Mouse (Mus musculus) heart, postnatal 0 days (tissue): Measurements from ENCODE around the gene Cadm2. TPM values are rescaled to one million over a fixed set of nuclear protein-coding genes. Genes with fewer than 3 reads are reported as not detected.

Source experiments
- ATAC-seq: fragments of 200-750 bp; cut with Nextera tagmentation; 2 replicates; pipeline ENCODE4 v1.8.0; 2017; ENCODE audit warnings: low read depth, moderate number of reproducible peaks, moderate library complexity; ENCODE audit not compliant: insufficient read depth
- DNase-seq: peaks from one replicate; pipeline ENCODE4 v3.0.0-alpha.2; 2016; ENCODE audit warnings: low spot score
- H3K27ac ChIP-seq: fragments of 300-500 bp; sonication (generic); 2 replicates; pipeline ENCODE4 v1.5.1; 2014; ENCODE audit warnings: low read depth, mild to moderate bottlenecking
- H3K27me3 ChIP-seq: fragments of 300-500 bp; sonication (generic); 2 replicates; pipeline ENCODE4 v1.6.1; 2014; ENCODE audit warnings: low read length, mixed read lengths; ENCODE audit not compliant: control insufficient read depth, insufficient read depth
- H3K36me3 ChIP-seq: fragments of 300-500 bp; sonication (generic); replicated peaks from 2 replicates; pipeline ENCODE4 v1.6.1; 2014; ENCODE audit warnings: low read length, mixed read lengths; ENCODE audit not compliant: control insufficient read depth, insufficient read depth
- H3K4me1 ChIP-seq: fragments of 300-500 bp; sonication (generic); 2 replicates; pipeline ENCODE4 v1.6.1; 2014; ENCODE audit warnings: antibody characterized with exemption; ENCODE audit not compliant: control insufficient read depth, insufficient read depth
- H3K4me2 ChIP-seq: fragments of 300-500 bp; sonication (generic); 2 replicates; pipeline ENCODE4 v1.6.1; 2014; ENCODE audit warnings: low read depth, mild to moderate bottlenecking, low read length, moderate library complexity
- H3K4me3 ChIP-seq: fragments of 300-500 bp; sonication (generic); 2 replicates; pipeline ENCODE4 v1.5.1; 2014; ENCODE audit warnings: low read depth, low read length
- H3K9ac ChIP-seq: fragments of 300-500 bp; sonication (generic); replicated peaks from 2 replicates; pipeline ENCODE4 v1.6.1; 2014; ENCODE audit warnings: low read depth, low read length, mixed read lengths
- H3K9me3 ChIP-seq: fragments of 300-500 bp; sonication (generic); replicated peaks from 2 replicates; pipeline ENCODE4 v1.6.1; 2016; ENCODE audit warnings: low read length; ENCODE audit not compliant: control insufficient read depth
- CTCF ChIP-seq: IDR thresholded peaks from 2 replicates; pipeline ENCODE4 v1.5.1; 2016; ENCODE audit warnings: antibody characterized with exemption, control low read depth, low read depth
- EP300 ChIP-seq: IDR thresholded peaks from 2 replicates; pipeline ENCODE4 v1.6.1; 2016; ENCODE audit warnings: antibody characterized with exemption, low read depth
- WGBS: fragments of 180-500 bp; shearing (Covaris S2); extraction: QIAGEN DNeasy Blood & Tissue Kit; methylation state at CpG from one replicate; pipeline ENCODE4 v1.1.7; 2014; 5-methylcytosine and 5-hydroxymethylcytosine counted together
- polyA plus RNA-seq: library from polyadenylated mRNA; unstranded; fragments of >200 nt; fragmentation: Nextera tagmentation; extraction: Ambion mirVana; gene quantifications from 2 replicates; pipeline ENCODE4 v1.2.1, GENCODE M21; 2015
- total RNA-seq: library from RNA; depleted of rRNA; stranded (reverse); fragments of >200 nt; gene quantifications from 2 replicates; pipeline ENCODE4 v1.2.3, GENCODE M21; 2014; ENCODE audit warnings: low replicate concordance

Gene Cadm2
- total and polyA plus RNA-seq, 2 experiments from 2014 or later, result 1.0 TPM; not detected in 1

DNA sequence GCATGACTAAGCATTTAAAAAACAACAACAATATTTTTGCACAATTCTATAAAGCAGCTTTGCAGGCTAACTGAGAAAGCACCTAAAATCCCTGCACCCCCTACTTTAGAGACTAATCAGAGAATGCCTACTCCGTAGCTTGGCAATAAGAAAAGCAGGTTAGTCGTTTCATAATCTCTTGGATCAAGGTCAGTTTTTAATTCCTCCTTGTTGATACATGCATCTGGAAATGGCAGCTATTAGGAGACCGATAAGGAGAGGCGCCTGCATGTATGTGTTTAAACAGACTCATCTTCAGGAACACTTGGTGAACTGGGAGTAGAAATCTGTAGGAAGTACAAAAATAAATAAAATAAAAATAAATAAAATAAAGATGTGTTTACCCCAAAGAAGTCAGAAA, 11.6 kb downstream of the Cadm2 start:
- ATAC-seq (no peak), DNase-seq (no peak)
- no peak overlapping the region for H3K4me3 ChIP-seq
- no peaks in the 10 kb centered on the region for H3K4me1 ChIP-seq
- no peaks in the 10 kb centered on the region for H3K36me3 ChIP-seq
- no peak overlapping the region for H3K9ac ChIP-seq
- H3K27ac ChIP-seq, result no peak overlapping the region
- 59% methylated on average over 4 of the region's 4 CpGs for WGBS
- no peak for TF ChIP-seq EP300
- no peak for TF ChIP-seq CTCF
- no peaks in the 10 kb centered on the region for H3K9me3 ChIP-seq
- H3K4me2 ChIP-seq, result no peak overlapping the region
- H3K27me3 ChIP-seq, result no peaks in the 10 kb centered on the region

GRCm38 (mm10) chr16:67608499-67608898, 12.2 kb downstream of the Cadm2 start:
- Histone ChIP-seq H3K9ac (no peak overlapping the region), H3K4me2 (no peak overlapping the region), H3K36me3 (no peaks in the 10 kb centered on the region), H3K4me3 (no peak overlapping the region), H3K27ac (no peak overlapping the region), H3K27me3 (no peaks in the 10 kb centered on the region), H3K9me3 (no peaks in the 10 kb centered on the region), H3K4me1 (no peaks in the 10 kb centered on the region)
- WGBS, result 69% methylated on average over 3 of the region's 3 CpGs
- DNase-seq (no peak), ATAC-seq (no peak)
- no peak for TF ChIP-seq CTCF
- TF ChIP-seq EP300, result no peak

GRCm38 (mm10) chr16:67605661-67606060, 15.0 kb downstream of the Cadm2 start:
- no peak for DNase-seq
- H3K9me3 ChIP-seq, result no peaks in the 10 kb centered on the region
- H3K9ac ChIP-seq, result no peak overlapping the region
- no peak overlapping the region for H3K27ac ChIP-seq
- H3K4me1 ChIP-seq, result no peaks in the 10 kb centered on the region
- no peaks in the 10 kb centered on the region for H3K27me3 ChIP-seq
- no peak overlapping the region for H3K4me2 ChIP-seq
- ATAC-seq, result no peak
- no peak for TF ChIP-seq EP300
- TF ChIP-seq CTCF, result no peak
- H3K36me3 ChIP-seq, result no peaks in the 10 kb centered on the region
- H3K4me3 ChIP-seq, result no peak overlapping the region
- 74% methylated on average over 6 of the region's 6 CpGs for WGBS

DNA sequence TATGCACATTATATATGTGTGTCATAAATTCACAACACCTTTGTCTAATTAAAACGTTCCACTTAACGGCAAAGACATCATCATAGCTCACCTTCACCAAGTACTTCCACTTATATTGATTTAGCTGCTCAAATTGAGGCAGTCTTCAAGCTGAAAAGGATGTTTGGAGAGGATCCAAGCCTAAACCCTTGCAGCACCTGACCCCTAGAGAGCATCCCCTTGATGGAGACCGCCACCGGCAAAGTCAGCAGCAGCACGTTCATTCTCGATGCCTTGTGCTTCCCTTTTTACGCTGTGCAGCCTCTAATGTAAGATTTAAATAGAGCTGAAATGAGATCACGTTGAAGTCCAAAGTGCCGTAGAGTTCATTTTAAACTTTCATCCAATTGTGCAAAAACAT, 20.7 kb downstream of the Cadm2 start:
- Histone ChIP-seq H3K9ac (no peak overlapping the region), H3K4me1 (no peaks in the 10 kb centered on the region), H3K9me3 (no peaks in the 10 kb centered on the region), H3K27ac (no peak overlapping the region), H3K27me3 (no peaks in the 10 kb centered on the region), H3K36me3 (no peaks in the 10 kb centered on the region), H3K4me2 (no peak overlapping the region), H3K4me3 (no peak overlapping the region)
- TF ChIP-seq EP300 (no peak), CTCF (no peak)
- DNase-seq (no peak), ATAC-seq (no peak)
- WGBS, result 80% methylated on average over 9 of the region's 9 CpGs

DNA sequence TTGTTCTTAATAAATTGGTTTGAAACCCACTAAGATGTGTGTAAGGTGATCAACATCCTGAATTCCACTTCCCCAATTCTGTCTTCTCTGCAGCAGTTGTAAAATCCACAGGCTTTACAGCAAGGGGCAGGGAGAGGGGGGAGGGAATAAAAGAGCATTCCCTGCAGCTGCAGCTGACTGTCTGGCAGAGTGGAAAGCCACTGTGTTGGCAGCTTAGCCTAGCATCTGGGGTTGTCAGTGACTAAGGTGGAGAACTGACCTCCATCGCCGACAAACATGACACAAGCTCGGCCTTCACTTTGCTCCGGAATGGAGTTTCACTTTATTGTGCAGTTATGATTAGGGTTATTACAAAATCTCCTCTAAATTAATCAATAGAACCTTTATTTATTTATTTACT, 21.9 kb downstream of the Cadm2 start:
- Histone ChIP-seq H3K9ac (no peak overlapping the region), H3K9me3 (no peaks in the 10 kb centered on the region), H3K27me3 (no peaks in the 10 kb centered on the region), H3K36me3 (no peaks in the 10 kb centered on the region), H3K4me2 (no peak overlapping the region), H3K4me3 (no peak overlapping the region), H3K4me1 (no peaks in the 10 kb centered on the region), H3K27ac (no peak overlapping the region)
- 73% methylated on average over 4 of the region's 4 CpGs for WGBS
- no peak for TF ChIP-seq CTCF
- no peak for ATAC-seq
- no peak for DNase-seq

DNA sequence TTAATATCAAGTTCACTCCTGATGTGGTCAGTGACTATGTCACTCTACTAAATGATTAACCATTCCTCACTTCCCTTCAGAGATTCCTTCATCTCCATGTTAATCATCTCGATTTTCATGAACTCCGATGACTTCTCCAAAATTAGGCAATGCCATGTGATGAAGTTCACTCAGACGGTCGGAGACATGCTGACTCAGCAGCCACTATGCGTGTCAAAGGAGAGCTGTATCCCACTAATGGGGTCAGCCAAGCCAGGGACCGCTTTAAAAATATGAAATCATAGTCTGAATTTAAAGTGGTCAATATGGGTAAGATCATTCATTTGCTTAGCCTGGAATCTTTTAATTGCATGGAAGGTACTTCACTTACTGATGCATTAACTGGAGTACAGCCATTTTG, 29.7 kb downstream of the Cadm2 start:
- Histone ChIP-seq H3K4me1 (no peaks in the 10 kb centered on the region), H3K27ac (no peak overlapping the region), H3K4me2 (no peak overlapping the region), H3K4me3 (no peak overlapping the region), H3K9ac (no peak overlapping the region), H3K9me3 (no peaks in the 10 kb centered on the region), H3K36me3 (no peaks in the 10 kb centered on the region), H3K27me3 (no peaks in the 10 kb centered on the region)
- DNase-seq (no peak), ATAC-seq (no peak)
- 78% methylated on average over 6 of the region's 6 CpGs for WGBS
- TF ChIP-seq CTCF, result no peak
- TF ChIP-seq EP300, result no peak
